Mouse (Mus musculus) CH12.LX (cell line): ENCODE measurements at regions not wholly inside any gene's neighbourhood (a gene's known extent, or its start where the extent isn't known, plus 50 kb on each side); places are given as distances from the start of the nearest gene placed in this dataset.

Experiments
- DNase-seq: peaks from one replicate; pipeline ENCODE4 v3.0.0-alpha.2; 2013; ENCODE audit errors: extremely low read depth
- H3K27ac ChIP-seq: 2 replicates; pipeline ENCODE4 v1.5.1; 2012; ENCODE audit warnings: low read depth, mild to moderate bottlenecking, control low read depth, moderate library complexity; ENCODE audit not compliant: insufficient read depth
- H3K27me3 ChIP-seq: replicated peaks from 2 replicates; pipeline ENCODE3; 2012; ENCODE audit warnings: inconsistent platforms
- H3K36me3 ChIP-seq, 2 experiments: replicated peaks in 1 of 2; 2 replicates each; pipeline versions ENCODE3 to v1.6.1; 2012; ENCODE audit warnings: inconsistent platforms in 1 of 2, low read length in 1 of 2, mild to moderate bottlenecking in 1 of 2, mixed read lengths in 1 of 2, moderate library complexity in 1 of 2; ENCODE audit not compliant: control insufficient read depth in 1 of 2, insufficient read depth in 1 of 2
- H3K4me1 ChIP-seq, 2 experiments: 2 replicates each; pipeline ENCODE4 v1.6.1; 2012; ENCODE audit warnings: inconsistent platforms in 1 of 2, moderate library complexity in 1 of 2; ENCODE audit not compliant: insufficient read depth in 2 of 2, control insufficient read depth in 1 of 2
- H3K4me2 ChIP-seq: 2 replicates; pipeline ENCODE4 v1.6.1; 2012; ENCODE audit warnings: low read depth, mild to moderate bottlenecking, control low read depth; ENCODE audit not compliant: poor library complexity, insufficient read depth, severe bottlenecking
- H3K4me3 ChIP-seq, 3 experiments: fragments of 150-350 bp in 1 of 3; sonication (generic) in 1 of 3; replicated peaks in 1 of 3; 2 replicates each; pipeline versions ENCODE3 to v1.5.1; 2011 to 2012; ENCODE audit warnings: low read depth in 2 of 3, low read length in 2 of 3, mild to moderate bottlenecking in 2 of 3, moderate library complexity in 2 of 3, control low read depth in 1 of 3, improper control_type of control experiment in 1 of 3, inconsistent platforms in 1 of 3, mixed read lengths in 1 of 3; ENCODE audit not compliant: poor library complexity in 1 of 3
- H3K79me2 ChIP-seq: replicated peaks from 2 replicates; pipeline ENCODE4 v1.6.1; 2012; ENCODE audit warnings: mild to moderate bottlenecking, moderate library complexity; ENCODE audit not compliant: control insufficient read depth, poor library complexity, insufficient read depth, severe bottlenecking; ENCODE audit errors: extremely low read depth
- H3K9ac ChIP-seq: 2 replicates; pipeline ENCODE4 v1.6.1; 2012; ENCODE audit warnings: low read depth, mild to moderate bottlenecking, control low read depth, moderate library complexity; ENCODE audit not compliant: insufficient read depth
- H3K9me3 ChIP-seq: replicated peaks from 2 replicates; pipeline ENCODE3; 2012; ENCODE audit warnings: low read length, inconsistent platforms, mixed read lengths
- BHLHE40 ChIP-seq: IDR thresholded peaks from 2 replicates; pipeline ENCODE4 v1.6.1; 2011; ENCODE audit warnings: mild to moderate bottlenecking, low read depth, low read length, improper control_type of control experiment
- CHD1 ChIP-seq: IDR thresholded peaks from 2 replicates; pipeline ENCODE4 v1.6.1; 2012; ENCODE audit warnings: low read depth, low read length, improper control_type of control experiment, inconsistent platforms
- CTCF ChIP-seq, 2 experiments: IDR thresholded peaks in 1 of 2; conservative IDR thresholded peaks in 1 of 2; 2 replicates each; pipeline ENCODE4 v1.5.1; 2011 to 2012; ENCODE audit warnings: low read depth in 2 of 2, low read length in 2 of 2, improper control_type of control experiment in 1 of 2, inconsistent platforms in 1 of 2, mild to moderate bottlenecking in 1 of 2, moderate library complexity in 1 of 2
- E2F4 ChIP-seq: IDR thresholded peaks from 2 replicates; pipeline ENCODE4 v1.6.1; 2011; ENCODE audit warnings: low read depth, low read length, improper control_type of control experiment; ENCODE audit not compliant: insufficient replicate concordance
- EP300 ChIP-seq: IDR thresholded peaks from 2 replicates; pipeline ENCODE4 v1.6.1; 2011; ENCODE audit warnings: low read length, improper control_type of control experiment
- ETS1 ChIP-seq: conservative IDR thresholded peaks from 2 replicates; pipeline ENCODE4 v1.6.1; 2012; ENCODE audit warnings: low read depth, mild to moderate bottlenecking, inconsistent platforms, low read length, improper control_type of control experiment, moderate library complexity
- GABPA ChIP-seq: IDR thresholded peaks from 2 replicates; pipeline ENCODE4 v1.6.1; 2012; ENCODE audit warnings: low read depth, low read length, improper control_type of control experiment, inconsistent platforms; ENCODE audit not compliant: insufficient replicate concordance
- HCFC1 ChIP-seq: IDR thresholded peaks from 2 replicates; pipeline ENCODE4 v1.6.1; 2012; ENCODE audit warnings: low read depth, mild to moderate bottlenecking, inconsistent platforms, low read length, improper control_type of control experiment
- IRF4 ChIP-seq: IDR thresholded peaks from 2 replicates; pipeline ENCODE4 v1.6.1; 2014; ENCODE audit warnings: low read depth, mild to moderate bottlenecking, inconsistent platforms, low read length, improper control_type of control experiment
- JUN ChIP-seq: IDR thresholded peaks from 2 replicates; pipeline ENCODE4 v1.6.1; 2011; ENCODE audit warnings: low read depth, mild to moderate bottlenecking, low read length, improper control_type of control experiment, moderate library complexity; ENCODE audit not compliant: insufficient read depth
- JUND ChIP-seq: conservative IDR thresholded peaks from 2 replicates; pipeline ENCODE4 v1.6.1; 2011; ENCODE audit warnings: low read depth, low read length, improper control_type of control experiment
- MAFK ChIP-seq: IDR thresholded peaks from 2 replicates; pipeline ENCODE4 v1.6.1; 2011; ENCODE audit warnings: low read length, improper control_type of control experiment; ENCODE audit not compliant: insufficient replicate concordance
- MXI1 ChIP-seq: IDR thresholded peaks from 2 replicates; pipeline ENCODE4 v1.6.1; 2011; ENCODE audit warnings: mild to moderate bottlenecking, low read depth, low read length, improper control_type of control experiment
- MYC ChIP-seq: IDR thresholded peaks from 2 replicates; pipeline ENCODE4 v1.6.1; 2011; ENCODE audit warnings: low read depth, mild to moderate bottlenecking, improper control_type of control experiment, low read length
- NELFE ChIP-seq: IDR thresholded peaks from 2 replicates; pipeline ENCODE4 v1.6.1; 2011; ENCODE audit warnings: low read depth, low read length, improper control_type of control experiment
- NRF1 ChIP-seq: IDR thresholded peaks from 2 replicates; pipeline ENCODE4 v1.6.1; 2014; ENCODE audit warnings: low read depth, mild to moderate bottlenecking, inconsistent platforms, low read length, improper control_type of control experiment, moderate library complexity
- PAX5 ChIP-seq: IDR thresholded peaks from 2 replicates; pipeline ENCODE4 v1.6.1; 2012; ENCODE audit warnings: low read length, inconsistent platforms, mixed read lengths
- POLR2A ChIP-seq: IDR thresholded peaks from 2 replicates; pipeline ENCODE4 v1.6.1; 2011; ENCODE audit warnings: low read depth, mild to moderate bottlenecking, improper control_type of control experiment, low read length
- POLR2AphosphoS2 ChIP-seq: IDR thresholded peaks from 2 replicates; pipeline ENCODE4 v1.6.1; 2011; ENCODE audit warnings: low read depth, low read length, improper control_type of control experiment
- RAD21 ChIP-seq: IDR thresholded peaks from 2 replicates; pipeline ENCODE4 v1.6.1; 2011; ENCODE audit warnings: low read depth, mild to moderate bottlenecking, low read length, improper control_type of control experiment, moderate library complexity
- SIN3A ChIP-seq: IDR thresholded peaks from 2 replicates; pipeline ENCODE4 v1.6.1; 2012; ENCODE audit warnings: low read length, improper control_type of control experiment, inconsistent platforms
- TBP ChIP-seq: conservative IDR thresholded peaks from 2 replicates; pipeline ENCODE4 v1.6.1; 2011; ENCODE audit warnings: low read depth, low read length, improper control_type of control experiment
- TCF12 ChIP-seq: IDR thresholded peaks from 2 replicates; pipeline ENCODE4 v1.6.1; 2014; ENCODE audit warnings: low read depth, mild to moderate bottlenecking, inconsistent platforms, low read length, improper control_type of control experiment
- UBTF ChIP-seq: IDR thresholded peaks from 2 replicates; pipeline ENCODE4 v1.6.1; 2012; ENCODE audit warnings: low read depth, mild to moderate bottlenecking, inconsistent platforms, low read length, improper control_type of control experiment, moderate library complexity
- USF2 ChIP-seq: conservative IDR thresholded peaks from 2 replicates; pipeline ENCODE4 v1.6.1; 2011; ENCODE audit warnings: low read depth, low read length, improper control_type of control experiment
- ZC3H11A ChIP-seq: IDR thresholded peaks from 2 replicates; pipeline ENCODE4 v1.6.1; 2012; ENCODE audit warnings: low read depth, mild to moderate bottlenecking, inconsistent platforms, low read length, improper control_type of control experiment
- ZKSCAN1 ChIP-seq: IDR thresholded peaks from 2 replicates; pipeline ENCODE4 v1.6.1; 2012; ENCODE audit warnings: low read depth, inconsistent platforms, low read length, improper control_type of control experiment, borderline replicate concordance
- ZMIZ1 ChIP-seq: IDR thresholded peaks from 2 replicates; pipeline ENCODE4 v1.6.1; 2012; ENCODE audit warnings: low read depth, mild to moderate bottlenecking, inconsistent platforms, low read length, improper control_type of control experiment
- ZNF384 ChIP-seq: IDR thresholded peaks from 2 replicates; pipeline ENCODE4 v1.6.1; 2012; ENCODE audit warnings: low read depth, low read length, improper control_type of control experiment, inconsistent platforms
- dilution Hi-C: fragments of 300-500 bp; cut with MboI; formaldehyde crosslinking; loops from 2 replicates; pipeline ENCODE4 v1.14.3; 2020; ENCODE audit warnings: low sequenced_read_pairs; ENCODE audit not compliant: extremely low pct_unique_long_range_greater_than_20kb, extremely low pct_ligation_motif_present
- in situ Hi-C: fragments of 300-500 bp; cut with MboI; formaldehyde crosslinking; loops from 3 replicates; pipeline ENCODE4 v1.14.3; 2019; ENCODE audit warnings: low sequenced_read_pairs, low pct_ligation_motif_present, low pct_unique_long_range_greater_than_20kb, mixed read lengths

- peak overlapping the region; percentile 98 for H3K4me2 ChIP-seq
Measured at GRCm38 (mm10) chr6:31124872-31125271, 166.0 kb upstream of the Klf14 start.

GRCm38 (mm10) chr6:31125328-31126118 is 166.6 kb upstream of the Klf14 start:
- dilution Hi-C loops = no loop called here
- in situ Hi-C loops = no loop called here
- peaks cover 8 to 28% of the 10 kb centered on the region in 2 experiments for H3K36me3 ChIP-seq
- no peak for TF ChIP-seq E2F4
- TF ChIP-seq NELFE = peak; percentile 60; the same call in 1 of the 2 replicates
- TF ChIP-seq MXI1 = peak; percentile 72
- peak; percentile 42 for TF ChIP-seq SIN3A
- TF ChIP-seq NRF1 = 0 out of 2 replicates have a peak, but pooled peaks have one; percentile 12
- peak; percentile 56; the same call in 1 of the 2 replicates for TF ChIP-seq POLR2A
- peak; percentile 28; the same call in 1 of the 2 replicates for TF ChIP-seq HCFC1
- 0 out of 2 replicates have a peak, but pooled peaks have one; percentile 21 for TF ChIP-seq BHLHE40
- TF ChIP-seq JUND = no peak
- no peak for TF ChIP-seq GABPA
- peak; percentile 59 for TF ChIP-seq EP300
- TF ChIP-seq JUN = no peak
- TF ChIP-seq UBTF = no peak
- no peak for TF ChIP-seq MAFK
- peak; percentile 70; the same call in 1 of the 2 replicates for TF ChIP-seq TBP
- no peak for TF ChIP-seq POLR2AphosphoS2
- TF ChIP-seq CHD1 = peak; percentile 95
- peak; percentile 42; the same call in 1 of the 2 replicates for TF ChIP-seq TCF12
- no peak for TF ChIP-seq ZC3H11A
- peak; percentile 14; the same call in 1 of the 2 replicates for TF ChIP-seq ZNF384
- TF ChIP-seq ETS1 = no peak; the same call in none of the 2 replicates
- peak; percentile 60 for TF ChIP-seq IRF4
- peak in 1 of 2 experiments; percentile 73; a peak in 2 of 4 replicates for TF ChIP-seq CTCF (conservative IDR thresholded peaks at IDR 0.05 in 1 of 2, IDR thresholded peaks at IDR 0.05 in 1 of 2; ENCODE audit: low read depth in 2 of 2, low read length in 2 of 2)
- peak; percentile 55 for TF ChIP-seq RAD21
- no peak for TF ChIP-seq PAX5
- peak; percentile 77 for TF ChIP-seq MYC
- TF ChIP-seq ZKSCAN1 = no peak
- no peak for TF ChIP-seq USF2
- TF ChIP-seq ZMIZ1 = peak; percentile 75; the same call in 1 of the 2 replicates

More at GRCm38 (mm10) chr6:31124872-31125271, 166.0 kb upstream of the Klf14 start:
- peak overlapping the region; percentile 73 to 78 (median 74) for H3K4me3 ChIP-seq
- peaks cover 17 to 61% of the 10 kb centered on the region in 2 experiments for H3K4me1 ChIP-seq
- peaks cover 53% of the 10 kb centered on the region for H3K79me2 ChIP-seq
- H3K27me3 ChIP-seq = no peaks in the 10 kb centered on the region
- H3K27ac ChIP-seq = peak overlapping the region; percentile 50; the same call in 1 of the 2 replicates
- dilution Hi-C loops (no loop called here), in situ Hi-C loops (no loop called here)
- H3K36me3 ChIP-seq = peaks cover 15 to 32% of the 10 kb centered on the region in 2 experiments
- TF ChIP-seq PAX5 (no peak), POLR2AphosphoS2 (no peak), BHLHE40 (peak; percentile 83), RAD21 (no peak), TBP (no peak)
- peak overlapping the region; percentile 97 for H3K9ac ChIP-seq
- DNase-seq = no peak
- H3K9me3 ChIP-seq = no peaks in the 10 kb centered on the region

More at GRCm38 (mm10) chr6:31125328-31126118, 166.6 kb upstream of the Klf14 start:
- DNase-seq = peak; percentile 91
- Histone ChIP-seq H3K4me2 (peak overlapping the region; percentile 87; the same call in 1 of the 2 replicates), H3K27me3 (no peaks in the 10 kb centered on the region), H3K27ac (peak overlapping the region; percentile 94), H3K9me3 (no peaks in the 10 kb centered on the region), H3K4me3 (peak overlapping the region; percentile 73 to 78 (median 74)), H3K9ac (peak overlapping the region; percentile 97), H3K4me1 (peaks cover 19 to 61% of the 10 kb centered on the region in 2 experiments), H3K79me2 (peaks cover 46% of the 10 kb centered on the region)
